Mouse (Mus musculus) megakaryocyte-erythroid progenitor cell, adult 5 weeks (primary cell): ENCODE results near the gene 4933402J07Rik. TPM values are rescaled to one million over a fixed set of nuclear protein-coding genes. Genes with fewer than 3 reads are reported as not detected.

Experiments used
- polyA plus RNA-seq: library from polyadenylated mRNA; stranded (reverse); fragments of >175 nt; gene quantifications from 2 replicates; pipeline ENCODE4 v1.2.3, GENCODE M21; 2012

The 4933402J07Rik gene
- not detected in 2 replicates for polyA plus RNA-seq

DNA sequence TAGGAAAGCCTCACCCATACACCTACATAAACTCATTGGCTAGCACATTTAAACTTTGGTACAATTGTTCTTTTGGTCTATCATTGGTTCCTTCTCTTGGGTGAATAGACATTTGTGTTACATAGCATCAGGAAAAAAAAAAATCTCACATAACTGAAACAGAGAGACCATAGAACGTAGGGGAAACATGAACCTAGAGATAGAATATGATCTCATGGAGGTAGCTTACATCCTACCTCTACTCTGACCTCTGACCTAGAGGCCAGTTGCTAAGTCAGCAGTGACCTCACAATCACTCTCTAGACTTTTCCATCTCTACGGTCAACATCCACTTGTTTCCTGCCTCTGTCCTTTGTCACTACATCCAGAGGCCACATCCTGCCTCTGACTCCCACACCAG lies at the start of gene 4933402J07Rik:
Gene 4933402J07Rik (plus strand): TSS at position 301 of the 400 bp plus-strand sequence.

Other genes with a start within 250 kb of the 4933402J07Rik start
- 0.09 TPM in 1 of 2 replicates, not detected in the other for gene Cbln1, start 91.2 kb upstream of the 4933402J07Rik start, polyA plus RNA-seq